Mouse (Mus musculus) kidney, adult 2 months (tissue): Measurements from ENCODE around the gene Rnf157.

Experiments
- CTCF ChIP-seq: fragments of 200-500 bp; conservative IDR thresholded peaks from 2 replicates; pipeline ENCODE4 v1.5.1; 2011; ENCODE audit warnings: low read depth, mild to moderate bottlenecking, control low read depth, low read length, moderate library complexity, mixed read lengths; ENCODE audit not compliant: insufficient read depth, insufficient read length
- POLR2A ChIP-seq: fragments of 200-500 bp; IDR thresholded peaks from one replicate; pipeline ENCODE4 v1.6.1; 2011; ENCODE audit warnings: low read depth, low read length, control low read depth

- TF ChIP-seq CTCF = no peak
- TF ChIP-seq POLR2A = no peak
Observed at GRCm38 (mm10) chr11:116418841-116419462, 6.1 kb upstream of the Rnf157 start.
